Mouse (Mus musculus) intestine, embryonic 14.5 days (tissue): ENCODE measurements around the gene Sept9. TPM values are rescaled to one million over a fixed set of nuclear protein-coding genes. Genes with fewer than 3 reads are reported as not detected.
A peak's percentile ranks its signal among the peaks of the same experiment; 100 is the strongest.

ENCODE experiments used
- ATAC-seq: fragments of 200-750 bp; cut with Nextera tagmentation; replicated peaks from 2 replicates; pipeline ENCODE4 v1.8.0; 2017; ENCODE audit warnings: low read depth, moderate number of reproducible peaks, moderate TSS enrichment, moderate library complexity; ENCODE audit not compliant: low FRiP score, low TSS enrichment
- DNase-seq: peaks from one replicate; pipeline ENCODE4 v3.0.0-alpha.2; 2018; ENCODE audit warnings: low spot score
- H3K27ac ChIP-seq: fragments of 300-500 bp; sonication (generic); 2 replicates; pipeline ENCODE4 v1.5.1; 2014; ENCODE audit warnings: low read depth, mild to moderate bottlenecking, control low read depth
- H3K27me3 ChIP-seq: fragments of 300-500 bp; sonication (generic); replicated peaks from 2 replicates; pipeline ENCODE4 v1.6.1; 2014; ENCODE audit warnings: low read length, control low read depth; ENCODE audit not compliant: control insufficient read depth, insufficient read depth
- H3K36me3 ChIP-seq: fragments of 300-500 bp; sonication (generic); 2 replicates; pipeline ENCODE4 v1.6.1; 2014; ENCODE audit warnings: low read length, control low read depth; ENCODE audit not compliant: control insufficient read depth, insufficient read depth
- H3K4me1 ChIP-seq: fragments of 300-500 bp; sonication (generic); replicated peaks from 2 replicates; pipeline ENCODE4 v1.6.1; 2014; ENCODE audit warnings: low read length, control low read depth, mixed read lengths; ENCODE audit not compliant: control insufficient read depth, insufficient read depth
- H3K4me2 ChIP-seq: fragments of 300-500 bp; sonication (generic); 2 replicates; pipeline ENCODE4 v1.6.1; 2014; ENCODE audit warnings: low read length
- H3K4me3 ChIP-seq: fragments of 300-500 bp; sonication (generic); 2 replicates; pipeline ENCODE4 v1.5.1; 2014; ENCODE audit warnings: low read depth, low read length, control low read depth, mixed read lengths
- H3K9ac ChIP-seq: fragments of 300-500 bp; sonication (generic); 2 replicates; pipeline ENCODE4 v1.6.1; 2014; ENCODE audit warnings: mild to moderate bottlenecking, low read length
- H3K9me3 ChIP-seq: fragments of 300-500 bp; sonication (generic); 2 replicates; pipeline ENCODE4 v1.6.1; 2016; ENCODE audit warnings: low read length, control low read depth; ENCODE audit not compliant: control insufficient read depth
- WGBS: fragments of 180-500 bp; shearing (Covaris S2); extraction: QIAGEN DNeasy Blood & Tissue Kit; methylation state at CpG from one replicate; pipeline ENCODE4 v1.1.7; 2014; 5-methylcytosine and 5-hydroxymethylcytosine counted together
- polyA plus RNA-seq: library from polyadenylated mRNA; unstranded; fragments of >200 nt; fragmentation: Nextera tagmentation; extraction: Ambion mirVana; gene quantifications from 2 replicates; pipeline ENCODE4 v1.2.1, GENCODE M21; 2014

Gene Sept9
- polyA plus RNA-seq, 1 experiment from 2014 or later: 143 TPM

DNA sequence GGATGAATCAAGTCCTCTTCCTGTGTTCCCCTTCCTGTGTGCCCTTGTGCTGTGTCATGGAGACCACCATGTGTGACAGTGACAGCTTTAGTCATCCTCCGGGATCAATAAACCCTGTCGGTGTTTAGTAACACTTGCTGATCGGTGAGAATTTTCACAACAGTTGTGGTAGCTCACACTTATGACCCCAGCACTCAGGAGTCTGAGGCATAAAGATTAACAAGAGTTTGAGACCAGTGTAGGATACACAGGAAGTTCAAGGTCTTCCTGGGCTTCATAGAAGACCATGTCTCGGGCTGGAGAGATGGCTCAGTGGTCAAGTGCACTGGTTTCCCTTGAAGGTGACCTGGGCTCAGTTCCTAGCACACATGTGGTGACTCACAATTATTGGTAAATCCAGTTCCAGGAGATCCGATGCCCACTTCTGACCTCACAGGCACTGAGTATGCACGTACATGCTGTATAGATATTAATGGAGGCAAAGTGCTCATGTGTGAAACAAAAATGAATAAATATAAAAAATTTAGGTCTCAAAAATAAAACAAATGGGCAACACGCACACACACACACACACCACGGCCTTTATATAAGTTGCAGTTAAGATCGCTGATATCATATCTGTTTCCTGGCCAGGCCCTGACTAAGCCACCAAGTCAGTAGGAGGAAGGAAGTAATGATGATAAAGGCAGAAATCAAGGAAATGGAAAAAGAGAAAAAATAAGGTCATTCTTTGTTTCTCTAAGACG, 43.1 kb downstream of the Sept9 start:
- Histone ChIP-seq H3K4me1 (no peaks in the 10 kb centered on the region; the same call in 1 of the 2 replicates), H3K9me3 (no peaks in the 10 kb centered on the region), H3K27ac (no peak overlapping the region), H3K27me3 (no peaks in the 10 kb centered on the region), H3K4me3 (no peak overlapping the region), H3K36me3 (no peaks in the 10 kb centered on the region), H3K4me2 (no peak overlapping the region), H3K9ac (no peak overlapping the region)
- DNase-seq (no peak), ATAC-seq (no peak)
- 88% methylated on average over 10 of the region's 10 CpGs for WGBS

DNA sequence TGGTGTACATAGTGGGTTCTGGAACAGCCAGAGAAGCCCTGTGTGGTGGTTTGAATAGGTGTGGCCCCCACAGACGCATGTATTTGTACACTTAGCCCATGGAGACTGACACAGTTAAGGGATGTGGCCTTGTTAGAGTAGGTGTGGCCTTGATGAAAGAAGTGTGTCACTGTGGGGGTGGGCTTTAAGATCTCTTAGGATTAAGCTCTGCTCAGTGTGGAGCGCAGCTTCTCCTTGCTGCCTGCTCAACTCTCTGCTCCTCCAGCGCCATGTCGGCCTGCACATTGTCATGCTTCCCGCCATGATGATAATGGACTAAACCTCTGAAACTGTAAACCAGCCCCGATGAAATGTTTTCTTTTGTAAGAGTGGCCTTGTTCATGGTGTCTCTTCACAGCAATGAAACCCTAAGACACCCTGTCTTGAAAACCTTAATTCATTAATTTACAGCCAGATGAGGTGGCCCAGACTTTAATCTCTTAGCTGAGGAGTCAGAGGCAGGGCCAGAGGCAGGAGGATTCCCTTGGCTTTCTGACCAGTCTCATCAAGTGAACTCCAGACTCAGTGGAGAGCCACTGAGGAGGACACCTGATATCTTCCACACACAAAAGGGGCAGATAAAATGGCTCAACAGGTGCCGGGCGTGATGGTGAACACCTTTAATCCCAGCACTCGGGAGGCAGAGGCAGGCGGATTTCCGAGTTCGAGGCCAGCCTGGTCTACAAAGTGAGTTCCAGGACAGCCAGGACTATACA, 44.3 kb downstream of the Sept9 start:
- ATAC-seq (no peak), DNase-seq (no peak)
- no peak overlapping the region for H3K9ac ChIP-seq
- H3K36me3 ChIP-seq: no peaks in the 10 kb centered on the region
- no peaks in the 10 kb centered on the region for H3K9me3 ChIP-seq
- H3K4me3 ChIP-seq: no peak overlapping the region
- no peaks in the 10 kb centered on the region for H3K27me3 ChIP-seq
- H3K4me1 ChIP-seq: peaks cover 4% of the 10 kb centered on the region; the same call in 1 of the 2 replicates
- H3K27ac ChIP-seq: no peak overlapping the region
- WGBS: 77% methylated on average over 12 of the region's 12 CpGs
- no peak overlapping the region for H3K4me2 ChIP-seq

DNA sequence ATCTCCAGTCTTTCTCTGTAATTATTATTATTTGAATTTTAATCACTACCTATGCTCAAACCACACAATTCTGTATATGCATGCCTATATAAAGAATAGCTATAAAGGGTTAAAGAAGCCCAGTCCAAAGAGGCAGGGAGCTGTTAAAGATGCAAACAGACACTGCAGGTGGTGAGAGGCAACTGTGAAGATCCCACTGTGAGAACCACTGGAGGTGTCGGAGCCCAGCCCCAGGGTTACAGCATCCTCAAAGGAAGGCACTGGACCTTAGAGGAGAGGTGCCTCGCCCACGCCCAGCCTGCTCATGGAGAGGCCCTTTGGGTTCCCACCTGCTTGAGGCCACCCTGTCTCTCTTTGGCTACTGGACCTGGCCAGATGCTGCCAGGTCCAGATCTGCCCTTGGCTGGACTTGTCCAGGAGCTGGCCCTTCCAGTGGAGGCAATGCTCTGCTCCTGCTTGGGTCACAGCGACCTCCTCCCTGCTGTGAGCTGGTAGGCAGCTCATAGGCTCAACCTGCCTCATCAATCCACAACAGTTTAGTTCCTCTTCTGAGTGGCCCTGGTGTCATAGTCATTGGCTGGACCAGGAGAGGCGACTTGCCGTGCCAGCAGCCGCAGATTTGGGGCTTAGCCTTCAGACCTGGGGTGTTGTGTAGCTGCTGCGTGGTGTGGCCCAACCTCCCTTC, 45.7 kb downstream of the Sept9 start:
- 72% methylated on average over 8 of the region's 8 CpGs for WGBS
- H3K9ac ChIP-seq: no peak overlapping the region
- H3K4me2 ChIP-seq: no peak overlapping the region
- H3K4me3 ChIP-seq: no peak overlapping the region
- ATAC-seq (no peak), DNase-seq (no peak)
- H3K27ac ChIP-seq: no peak overlapping the region
- no peaks in the 10 kb centered on the region for H3K27me3 ChIP-seq
- no peaks in the 10 kb centered on the region for H3K9me3 ChIP-seq
- H3K36me3 ChIP-seq: no peaks in the 10 kb centered on the region
- peaks cover 12% of the 10 kb centered on the region; the same call in 1 of the 2 replicates for H3K4me1 ChIP-seq

DNA sequence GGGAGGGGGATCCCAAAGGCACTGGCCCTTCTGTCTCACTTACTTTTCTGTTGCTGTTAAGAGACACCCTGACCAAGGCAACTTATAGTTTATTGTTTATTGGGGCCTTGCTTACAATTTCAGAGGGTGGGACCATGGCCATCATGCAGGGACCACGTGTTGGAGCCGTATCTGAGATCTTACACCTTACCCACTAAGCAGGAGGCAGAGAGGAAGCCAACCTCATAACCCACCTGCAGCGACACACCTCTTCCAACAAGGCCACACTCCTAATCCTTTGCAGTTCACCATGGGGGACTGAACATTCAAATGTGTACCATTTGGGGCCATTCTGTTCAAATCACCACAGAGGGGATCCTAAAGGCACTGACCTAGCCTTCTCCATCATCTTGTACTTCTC, 46.4 kb downstream of the Sept9 start:
- ATAC-seq: no peak
- peaks cover 12% of the 10 kb centered on the region; the same call in 1 of the 2 replicates for H3K4me1 ChIP-seq
- 76% methylated on average over 3 of the region's 3 CpGs for WGBS

DNA sequence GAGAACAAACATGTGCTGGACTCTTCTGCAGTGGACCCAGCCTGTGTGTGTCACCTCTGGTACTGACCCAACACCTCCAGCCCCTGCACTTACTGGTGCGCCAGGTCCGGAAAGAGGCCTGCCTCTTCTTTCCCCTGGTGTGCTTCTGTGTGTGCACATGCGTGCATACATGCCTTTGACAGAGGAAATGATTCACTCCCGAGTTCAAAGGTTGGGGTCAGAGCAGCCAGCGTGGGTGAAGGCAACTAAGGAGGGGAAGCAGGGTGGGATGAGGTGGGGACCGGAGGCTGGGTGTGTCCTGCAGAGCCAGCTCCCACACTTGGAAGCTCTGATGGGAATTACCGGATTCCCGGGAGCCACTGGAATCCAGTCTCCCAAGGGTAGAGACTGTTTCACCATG, 46.8 kb downstream of the Sept9 start:
- H3K4me2 ChIP-seq: no peak overlapping the region
- peaks cover 14% of the 10 kb centered on the region for H3K4me1 ChIP-seq
- H3K27ac ChIP-seq: no peak overlapping the region
- H3K4me3 ChIP-seq: no peak overlapping the region
- no peaks in the 10 kb centered on the region for H3K36me3 ChIP-seq
- H3K27me3 ChIP-seq: no peaks in the 10 kb centered on the region
- no peak for ATAC-seq
- WGBS: 57% methylated on average over 8 of the region's 8 CpGs
- no peak overlapping the region for H3K9ac ChIP-seq
- DNase-seq: no peak
- H3K9me3 ChIP-seq: no peaks in the 10 kb centered on the region

More for the DNA sequence above, 46.4 kb downstream of the Sept9 start:
- Histone ChIP-seq H3K9ac (no peak overlapping the region), H3K27ac (no peak overlapping the region), H3K36me3 (no peaks in the 10 kb centered on the region), H3K9me3 (no peaks in the 10 kb centered on the region), H3K4me3 (no peak overlapping the region), H3K4me2 (no peak overlapping the region), H3K27me3 (no peaks in the 10 kb centered on the region)
- no peak for DNase-seq

DNA sequence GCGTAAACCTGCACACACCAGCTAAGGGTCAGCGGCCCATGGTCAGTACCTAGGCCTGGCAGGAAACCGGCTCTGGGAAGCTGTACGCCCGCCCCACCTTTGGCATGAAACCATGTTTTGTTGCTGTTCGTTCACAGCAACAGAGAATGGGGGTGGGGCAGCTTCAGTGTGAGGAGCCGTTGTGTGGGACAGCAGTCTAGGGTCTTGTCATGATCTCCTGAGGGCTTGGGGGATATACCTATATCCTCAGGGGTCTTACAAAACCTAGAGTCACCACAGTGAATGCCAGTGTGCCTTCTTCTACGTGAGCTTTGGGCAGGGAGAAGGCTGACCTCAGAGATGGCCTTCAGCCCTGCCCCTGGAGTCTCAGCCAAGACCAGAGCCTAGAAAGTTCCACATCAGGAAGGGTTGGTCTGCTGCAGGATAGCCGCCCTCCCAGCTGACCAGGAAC, 47.5 kb downstream of the Sept9 start:
- Histone ChIP-seq H3K4me2 (no peak overlapping the region), H3K4me3 (no peak overlapping the region), H3K27me3 (no peaks in the 10 kb centered on the region), H3K36me3 (no peaks in the 10 kb centered on the region), H3K9ac (no peak overlapping the region), H3K27ac (no peak overlapping the region), H3K4me1 (peaks cover 19% of the 10 kb centered on the region), H3K9me3 (no peaks in the 10 kb centered on the region)
- ATAC-seq (no peak), DNase-seq (no peak)
- 87% methylated on average over 9 of the region's 9 CpGs for WGBS

DNA sequence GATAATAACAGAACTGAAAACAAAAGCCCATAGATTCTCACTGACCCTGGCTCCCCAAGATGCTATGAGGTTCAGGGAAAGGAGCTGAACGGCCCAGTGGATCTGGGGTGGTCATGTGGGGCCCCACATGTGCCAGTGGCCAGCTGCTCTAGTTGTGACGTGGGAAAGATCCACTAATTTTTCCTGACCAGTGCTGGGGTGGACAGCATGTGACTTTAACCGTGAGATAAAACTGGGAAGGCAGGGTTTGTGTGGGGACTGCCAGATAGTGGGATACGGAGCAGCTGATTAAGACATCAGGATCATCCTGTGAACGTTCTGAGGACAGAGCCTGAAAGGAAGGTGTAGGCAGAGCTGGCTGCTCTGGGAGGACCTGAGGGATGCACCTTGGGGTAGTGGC, 48.1 kb downstream of the Sept9 start:
- Histone ChIP-seq H3K9ac (no peak overlapping the region), H3K36me3 (no peaks in the 10 kb centered on the region), H3K27ac (no peak overlapping the region), H3K4me2 (no peak overlapping the region), H3K4me1 (peaks cover 19% of the 10 kb centered on the region), H3K27me3 (no peaks in the 10 kb centered on the region), H3K4me3 (no peak overlapping the region), H3K9me3 (no peaks in the 10 kb centered on the region)
- 73% methylated on average over 5 of the region's 5 CpGs for WGBS
- ATAC-seq (no peak), DNase-seq (no peak)

DNA sequence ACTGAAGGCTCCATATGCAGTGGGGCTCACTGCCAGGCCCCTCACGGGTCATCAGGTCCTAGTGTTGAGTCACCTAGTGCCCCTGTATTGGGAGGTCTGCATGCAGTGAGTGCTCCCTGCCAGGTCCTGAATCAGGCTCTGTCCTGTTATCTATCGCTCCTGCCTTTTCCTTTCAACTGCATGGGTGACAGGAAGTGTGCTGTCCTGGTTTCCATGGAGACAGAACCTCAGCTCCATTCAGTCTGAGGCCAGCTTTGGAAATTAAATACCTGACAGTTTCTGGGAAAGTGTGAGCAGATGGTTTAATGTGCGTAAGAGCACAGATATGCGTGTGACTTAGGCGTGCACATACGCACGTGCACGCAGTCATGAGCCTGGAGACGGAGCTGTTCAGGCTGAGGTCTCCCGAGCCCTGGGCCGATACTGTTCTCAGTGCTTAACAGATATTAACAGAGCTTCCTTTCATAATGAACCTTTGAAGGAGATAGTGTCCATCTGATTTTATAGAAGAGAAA, 49.3 kb downstream of the Sept9 start:
- DNase-seq (no peak), ATAC-seq (peak; percentile 32; the same call in 1 of the 2 replicates)
- Histone ChIP-seq H3K36me3 (no peaks in the 10 kb centered on the region), H3K9ac (no peak overlapping the region), H3K4me2 (no peak overlapping the region), H3K4me1 (peaks cover 22% of the 10 kb centered on the region), H3K27ac (peak overlapping the region; percentile 11; the same call in 1 of the 2 replicates), H3K27me3 (no peaks in the 10 kb centered on the region), H3K9me3 (no peaks in the 10 kb centered on the region), H3K4me3 (no peak overlapping the region)
- 34% methylated on average over 11 of the region's 11 CpGs for WGBS
